Mouse (Mus musculus) liver, adult 2 months (tissue): ENCODE measurements around the gene Prelp. TPM values are rescaled to one million over a fixed set of nuclear protein-coding genes. Genes with fewer than 3 reads are reported as not detected.

Experiments used
- DNase-seq: peaks from one replicate; pipeline ENCODE4 v3.0.0-alpha.2; 2011; ENCODE audit warnings: low read depth, low spot score; ENCODE audit errors: extremely low read depth
- H3K27ac ChIP-seq: fragments of 200-500 bp; replicated peaks from 2 replicates; pipeline ENCODE4 v1.5.1; 2012; ENCODE audit warnings: low read depth, mild to moderate bottlenecking, control low read depth, inconsistent platforms, low read length; ENCODE audit not compliant: insufficient read depth
- H3K27me3 ChIP-seq: fragments of 200-500 bp; 2 replicates; pipeline ENCODE4 v1.6.1; 2012; ENCODE audit warnings: mild to moderate bottlenecking, moderate library complexity, low read length, inconsistent platforms; ENCODE audit not compliant: control insufficient read depth, insufficient read depth
- H3K36me3 ChIP-seq: fragments of 200-500 bp; 2 replicates; pipeline ENCODE4 v1.6.1; 2012; ENCODE audit warnings: low read length, inconsistent platforms; ENCODE audit not compliant: control insufficient read depth, insufficient read depth
- H3K4me1 ChIP-seq: fragments of 200-500 bp; 2 replicates; pipeline ENCODE4 v1.6.1; 2011; ENCODE audit warnings: low read length; ENCODE audit not compliant: control insufficient read depth, insufficient read depth
- H3K4me3 ChIP-seq: fragments of 200-500 bp; 2 replicates; pipeline ENCODE4 v1.5.1; 2011; ENCODE audit warnings: low read depth, mild to moderate bottlenecking, control low read depth, low read length, moderate library complexity; ENCODE audit not compliant: insufficient read depth
- H3K79me2 ChIP-seq: fragments of 200-500 bp; 2 replicates; pipeline ENCODE4 v1.6.1; 2012; ENCODE audit warnings: inconsistent platforms, mild to moderate bottlenecking, low read length, moderate library complexity; ENCODE audit not compliant: control insufficient read depth, insufficient read depth
- H3K9ac ChIP-seq: fragments of 200-500 bp; 2 replicates; pipeline ENCODE4 v1.6.1; 2012; ENCODE audit warnings: low read depth, mild to moderate bottlenecking, control low read depth, inconsistent platforms, low read length
- CTCF ChIP-seq: fragments of 200-500 bp; IDR thresholded peaks from 2 replicates; pipeline ENCODE4 v1.5.1; 2011; ENCODE audit warnings: low read depth, low read length, control low read depth
- POLR2A ChIP-seq: fragments of 200-500 bp; IDR thresholded peaks from 2 replicates; pipeline ENCODE4 v1.6.1; 2011; ENCODE audit warnings: low read length, control low read depth; ENCODE audit not compliant: insufficient read depth; ENCODE audit errors: extremely low read depth
- WGBS: fragments of 180-500 bp; shearing (Covaris S2); methylation state at CpG from one replicate; pipeline ENCODE4 v1.1.7; 2018; 5-methylcytosine and 5-hydroxymethylcytosine counted together
- polyA plus RNA-seq: library from polyadenylated mRNA; depleted of rRNA; stranded (reverse); fragments of >200 nt; gene quantifications from 2 replicates; pipeline ENCODE4 v1.2.3, GENCODE M21; 2012
- total RNA-seq: library from RNA; depleted of rRNA; stranded (reverse); fragments of >200 nt; gene quantifications from 2 replicates; pipeline ENCODE4 v1.2.3, GENCODE M21; 2014

Gene Prelp
- total and polyA plus RNA-seq, 2 experiments, result 6.6 to 23.8 TPM

DNA sequence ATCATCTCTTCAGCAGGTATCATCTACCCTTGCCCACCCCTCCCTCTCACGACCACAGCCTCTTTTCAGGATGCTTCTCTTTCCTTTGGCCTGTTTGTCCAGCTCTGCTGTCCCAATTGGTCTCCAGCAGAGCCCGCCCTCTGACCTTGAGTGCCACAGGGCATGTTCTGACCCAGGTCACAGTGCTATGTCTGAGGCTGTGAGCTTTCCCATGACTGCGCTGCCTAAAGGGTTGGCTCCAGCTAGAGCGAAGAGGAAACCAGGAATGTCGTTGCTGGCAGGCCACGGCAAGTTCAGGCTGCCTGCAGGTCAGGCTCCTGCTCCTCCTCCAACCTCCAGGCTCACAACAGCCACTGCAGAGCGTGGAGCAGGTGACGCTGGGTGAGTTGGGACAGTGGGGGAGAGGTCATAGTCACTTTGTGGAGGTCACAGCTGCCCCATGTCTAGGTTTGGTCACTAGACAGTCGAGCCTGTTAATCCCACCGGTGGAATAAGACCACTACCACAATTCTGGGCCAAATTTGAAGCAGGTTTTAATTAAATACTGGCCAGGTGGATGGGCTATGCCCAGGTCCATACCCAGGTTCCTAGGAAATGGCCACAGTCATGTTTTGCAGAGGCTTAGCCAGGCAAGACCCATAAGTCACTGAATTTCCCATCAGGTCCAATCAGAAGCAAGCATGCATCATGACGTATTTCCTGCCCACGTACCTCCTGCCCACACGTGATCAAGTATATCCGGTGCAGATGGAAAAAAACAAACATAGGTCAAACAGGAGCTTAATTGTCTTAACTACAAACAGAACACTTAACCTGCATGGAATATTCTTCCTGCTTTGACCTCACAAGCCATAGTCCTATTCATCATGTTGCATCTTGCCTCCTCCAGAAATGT is 12.3 kb upstream of the Prelp start:
- peak; percentile 95 for DNase-seq
- Histone ChIP-seq H3K4me1 (peaks cover 21% of the 10 kb centered on the region), H3K4me3 (peak overlapping the region; percentile 40; the same call in 1 of the 2 replicates), H3K27ac (peak overlapping the region; percentile 95), H3K36me3 (no peaks in the 10 kb centered on the region), H3K79me2 (peaks cover 6% of the 10 kb centered on the region; the same call in 1 of the 2 replicates), H3K27me3 (no peaks in the 10 kb centered on the region), H3K9ac (peak overlapping the region; percentile 23)
- WGBS, result 15% methylated on average over 14 of the region's 14 CpGs
- TF ChIP-seq POLR2A (0 out of 2 replicates have a peak, but pooled peaks have one; percentile 2), CTCF (no peak)

DNA sequence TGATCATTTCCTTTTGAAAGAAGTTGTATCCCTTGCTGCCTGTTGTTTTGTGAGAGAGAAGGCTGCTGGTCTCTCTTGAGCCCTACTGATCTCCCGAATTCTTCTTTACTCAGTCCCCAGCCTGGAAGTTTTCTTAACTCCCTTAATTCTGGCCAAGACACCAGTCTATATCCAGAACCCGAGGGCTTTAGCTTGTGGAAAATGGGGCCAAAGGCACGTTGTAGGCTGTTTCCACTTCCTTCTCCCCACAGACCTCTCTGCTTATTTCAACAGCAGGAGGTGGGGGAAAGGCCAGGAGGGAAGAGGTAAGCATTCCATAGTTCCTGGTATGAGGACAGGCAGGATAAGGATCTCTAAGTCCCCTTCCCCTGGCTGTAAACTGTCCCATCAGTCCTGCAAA is 8.8 kb upstream of the Prelp start:
- Histone ChIP-seq H3K4me3 (no peak overlapping the region), H3K27me3 (no peaks in the 10 kb centered on the region), H3K4me1 (peaks cover 18% of the 10 kb centered on the region), H3K9ac (no peak overlapping the region), H3K79me2 (no peaks in the 10 kb centered on the region), H3K27ac (no peak overlapping the region), H3K36me3 (no peaks in the 10 kb centered on the region)
- DNase-seq, result no peak
- WGBS, result 65% methylated on average over 3 of the region's 3 CpGs
- TF ChIP-seq CTCF, result no peak
- TF ChIP-seq POLR2A, result no peak

DNA sequence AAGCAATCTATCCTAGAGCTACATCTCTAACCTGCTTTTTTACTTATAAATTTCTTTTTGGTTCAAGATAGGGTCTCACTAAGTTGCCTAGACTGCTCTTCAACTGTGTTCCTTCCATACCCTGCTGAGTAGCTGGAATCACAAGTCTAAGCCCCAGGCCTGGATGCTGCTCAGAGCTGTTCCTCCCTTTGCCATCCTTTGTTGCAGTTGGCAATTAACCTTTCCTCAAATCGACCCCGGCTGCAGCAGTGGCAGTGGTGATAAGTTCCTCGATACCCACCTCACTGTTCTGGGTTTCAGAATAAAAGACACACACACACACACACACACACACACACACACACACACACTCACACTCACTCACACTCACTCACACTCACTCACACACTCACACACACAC is 4.0 kb upstream of the Prelp start:
- DNase-seq, result no peak
- no peak overlapping the region for H3K27ac ChIP-seq
- no peaks in the 10 kb centered on the region for H3K36me3 ChIP-seq
- H3K4me1 ChIP-seq, result peaks cover 3% of the 10 kb centered on the region; the same call in 1 of the 2 replicates
- no peak overlapping the region for H3K4me3 ChIP-seq
- H3K9ac ChIP-seq, result no peak overlapping the region
- WGBS, result 93% methylated on average over 3 of the region's 3 CpGs
- no peaks in the 10 kb centered on the region for H3K27me3 ChIP-seq
- H3K79me2 ChIP-seq, result no peaks in the 10 kb centered on the region
- TF ChIP-seq CTCF (no peak), POLR2A (no peak)

DNA sequence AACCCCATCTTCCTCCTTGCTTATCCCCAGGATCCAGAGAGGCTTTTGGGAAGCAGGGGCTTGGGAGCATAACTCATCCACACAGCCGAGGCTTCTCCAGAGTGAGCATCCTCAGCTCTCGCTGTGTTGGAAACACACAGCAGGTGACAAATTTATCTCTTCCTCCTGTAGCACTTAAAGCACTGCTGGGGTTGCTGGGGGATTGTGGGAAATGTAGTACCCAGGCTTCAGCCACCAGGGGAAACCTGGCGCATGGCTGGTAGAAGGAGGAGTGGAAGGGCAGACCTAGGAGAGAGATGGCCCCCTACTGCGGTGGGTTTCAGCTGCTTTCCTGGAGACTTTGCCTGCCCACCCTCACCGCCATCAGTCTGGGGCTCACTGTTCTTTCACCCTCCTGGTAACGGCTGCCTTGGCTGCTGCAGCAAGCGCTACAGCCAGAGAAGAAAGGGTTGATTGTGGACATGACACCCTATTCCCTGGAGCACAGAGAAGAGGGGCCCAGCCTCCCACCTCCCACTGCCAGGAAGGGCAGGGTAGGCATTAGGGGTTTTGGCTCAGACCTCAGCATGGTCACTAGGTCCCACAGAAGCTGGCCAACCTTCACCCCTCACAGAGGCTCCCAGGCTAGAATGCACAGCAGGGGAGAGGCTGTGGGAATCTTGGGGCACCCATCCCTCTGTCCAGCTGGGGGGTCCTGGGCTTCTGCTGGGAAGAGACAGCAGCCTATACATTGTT is 3.1 kb upstream of the Prelp start:
- peaks cover 3% of the 10 kb centered on the region; the same call in 1 of the 2 replicates for H3K4me1 ChIP-seq
- 68% methylated on average over 7 of the region's 7 CpGs for WGBS
- no peak; the same call in 1 of the 2 replicates for TF ChIP-seq CTCF
- no peak for TF ChIP-seq POLR2A
- no peak overlapping the region for H3K9ac ChIP-seq
- no peaks in the 10 kb centered on the region for H3K27me3 ChIP-seq
- no peak overlapping the region for H3K4me3 ChIP-seq
- no peak for DNase-seq
- no peak overlapping the region for H3K27ac ChIP-seq
- no peaks in the 10 kb centered on the region for H3K36me3 ChIP-seq
- no peaks in the 10 kb centered on the region for H3K79me2 ChIP-seq

DNA sequence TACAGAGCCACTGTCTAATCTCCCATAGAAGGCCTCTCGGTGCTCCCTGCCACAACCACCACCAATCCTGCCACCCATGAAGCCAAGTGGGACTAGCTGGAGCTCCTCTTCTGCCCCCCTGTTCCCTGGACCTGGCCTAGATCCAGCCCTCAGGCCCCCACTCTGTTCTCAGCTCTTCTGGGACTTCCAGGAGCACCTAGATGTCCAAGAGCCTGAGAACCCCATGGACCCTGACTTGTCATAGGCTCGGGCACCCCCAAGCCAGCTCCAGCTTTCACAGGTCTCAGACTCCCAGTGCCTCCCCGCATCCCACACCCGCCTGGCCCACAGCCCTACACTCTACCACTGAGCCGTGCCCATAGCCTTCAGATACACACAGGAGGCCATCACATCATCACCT is 1.9 kb upstream of the Prelp start:
- Histone ChIP-seq H3K27me3 (no peaks in the 10 kb centered on the region), H3K9ac (no peak overlapping the region), H3K27ac (no peak overlapping the region), H3K4me3 (no peak overlapping the region), H3K79me2 (no peaks in the 10 kb centered on the region), H3K36me3 (no peaks in the 10 kb centered on the region), H3K4me1 (peaks cover 3% of the 10 kb centered on the region; the same call in 1 of the 2 replicates)
- TF ChIP-seq CTCF (no peak), POLR2A (no peak)
- WGBS, result 98% methylated on average over 5 of the region's 5 CpGs
- DNase-seq, result no peak
